In the genomic region with DNA sequence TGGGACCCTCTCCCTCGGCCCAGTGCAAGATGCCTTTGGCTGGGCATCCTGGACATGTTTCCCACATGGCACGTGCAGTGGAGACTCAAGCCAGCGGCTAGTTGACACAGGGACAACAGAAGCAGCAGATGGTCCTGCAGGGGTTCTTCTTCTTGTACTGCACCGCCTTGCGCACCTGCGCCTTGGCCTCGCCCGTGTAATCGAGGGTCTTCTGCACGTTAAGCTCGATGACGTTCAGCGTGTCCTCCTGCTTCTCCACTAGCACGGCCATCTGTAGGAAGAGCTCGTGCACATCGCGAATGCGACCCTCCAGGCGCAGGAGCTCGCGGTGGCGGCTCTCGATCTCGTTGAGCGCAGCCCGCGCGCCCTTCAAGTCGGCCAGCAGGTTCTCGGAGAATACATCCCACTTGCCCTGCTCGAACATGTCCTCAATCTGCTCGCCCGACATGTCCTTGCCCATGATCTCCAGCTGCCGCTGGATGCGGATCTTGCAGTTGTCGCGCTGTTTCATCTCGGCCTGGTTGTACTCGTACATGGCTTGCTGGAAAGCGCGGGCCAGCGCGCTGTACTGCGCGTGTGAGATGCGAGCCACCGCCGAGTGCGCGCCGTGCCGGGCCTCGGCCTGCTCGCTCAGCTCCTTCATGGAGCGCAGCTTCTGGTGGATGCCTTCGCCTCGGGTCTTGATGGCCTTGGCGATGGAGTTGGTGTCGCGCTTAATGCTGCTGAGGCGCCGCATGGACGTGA, we compare ENCODE assay signal across 8 mouse cellular contexts. TPM values are rescaled to one million over a fixed set of nuclear protein-coding genes. Genes with fewer than 3 reads are reported as not detected.
DNase-seq lines count a peak whose midpoint lies in the region; ATAC-seq and TF ChIP-seq lines count a peak whose summit lies in the region.

No protein-coding gene starts in this region.

- no peak for TF ChIP-seq CTCF in intestine, postnatal 0 days (IDR thresholded peaks at IDR 0.05; ENCODE audit: low read depth)

- peak; percentile 96 for ATAC-seq in forebrain, embryonic 15.5 days (replicated peaks)
- ATAC-seq in intestine, postnatal 0 days: peak; percentile 36; the same call in 1 of the 2 replicates
- ATAC-seq in liver, embryonic 11.5 days (replicated peaks; ENCODE audit: low FRiP score): 0 out of 2 replicates have a peak, but pooled peaks have one; percentile 56

- no peak overlapping the region for H3K27ac ChIP-seq in forebrain, embryonic 15.5 days (replicated peaks)
- no peak overlapping the region for H3K27ac ChIP-seq in intestine, postnatal 0 days (ENCODE audit: low read depth, low read length)
- no peak overlapping the region for H3K27ac ChIP-seq in liver, embryonic 11.5 days (ENCODE audit: low read depth, low read length)

- H3K9me3 ChIP-seq in forebrain, embryonic 15.5 days: no peaks in the 10 kb centered on the region
- H3K9me3 ChIP-seq in intestine, postnatal 0 days (ENCODE audit: control insufficient read depth): no peaks in the 10 kb centered on the region
- H3K9me3 ChIP-seq in liver, embryonic 11.5 days (ENCODE audit: control insufficient read depth, low read length): no peaks in the 10 kb centered on the region

- H3K4me1 ChIP-seq in forebrain, embryonic 15.5 days: peaks cover 3% of the 10 kb centered on the region; the same call in 1 of the 2 replicates
- H3K4me1 ChIP-seq in intestine, postnatal 0 days (replicated peaks; ENCODE audit: control insufficient read depth, insufficient read depth, low read length): peaks cover 4% of the 10 kb centered on the region; the same call in 1 of the 2 replicates
- no peaks in the 10 kb centered on the region for H3K4me1 ChIP-seq in liver, embryonic 11.5 days (replicated peaks; ENCODE audit: control insufficient read depth, insufficient read depth, low read length)

- peak overlapping the region; percentile 58 for H3K4me2 ChIP-seq in forebrain, embryonic 15.5 days (replicated peaks)
- peak overlapping the region; percentile 64 for H3K4me2 ChIP-seq in intestine, postnatal 0 days (replicated peaks; ENCODE audit: low read depth)
- peak overlapping the region; percentile 56 for H3K4me2 ChIP-seq in liver, embryonic 11.5 days

- 8% methylated on average over 63 of the region's 63 CpGs for WGBS in forebrain, embryonic 15.5 days
- 14% methylated on average over 63 of the region's 63 CpGs for WGBS in intestine, postnatal 0 days
- WGBS in liver, embryonic 11.5 days: 13% methylated on average over 63 of the region's 63 CpGs

- H3K27me3 ChIP-seq in forebrain, embryonic 15.5 days: peaks cover 8% of the 10 kb centered on the region
- peaks cover 14% of the 10 kb centered on the region for H3K27me3 ChIP-seq in intestine, postnatal 0 days (replicated peaks; ENCODE audit: control insufficient read depth, insufficient read depth, low read length)
- peaks cover 24% of the 10 kb centered on the region for H3K27me3 ChIP-seq in liver, embryonic 11.5 days (replicated peaks; ENCODE audit: control insufficient read depth, insufficient read depth, low read length)

- DNase-seq in gastrocnemius, postnatal 10 days: peak; percentile 16
- DNase-seq in gastrocnemius, postnatal 4 days (ENCODE audit: low spot score in 2 of 2): no peak
- peak; percentile 77 for DNase-seq in ZHBTc4 (ENCODE audit: low read depth, low spot score)
- DNase-seq in liver, embryonic 11.5 days (ENCODE audit: low spot score): peak; percentile 58
- DNase-seq in retina, postnatal 1 day: peak; percentile 74
- no peak for DNase-seq in spleen, postnatal 36 days (ENCODE audit: low spot score in 2 of 2)

- peak overlapping the region; percentile 49 for H3K9ac ChIP-seq in forebrain, embryonic 15.5 days (replicated peaks)
- peak overlapping the region; percentile 22; the same call in 1 of the 2 replicates for H3K9ac ChIP-seq in intestine, postnatal 0 days (ENCODE audit: low read depth, low read length)
- H3K9ac ChIP-seq in liver, embryonic 11.5 days (ENCODE audit: low read depth, low read length): no peak overlapping the region

- no peaks in the 10 kb centered on the region for H3K36me3 ChIP-seq in forebrain, embryonic 15.5 days
- no peaks in the 10 kb centered on the region for H3K36me3 ChIP-seq in intestine, postnatal 0 days (ENCODE audit: control insufficient read depth, insufficient read depth)
- H3K36me3 ChIP-seq in liver, embryonic 11.5 days (ENCODE audit: control insufficient read depth, insufficient read depth, low read length): no peaks in the 10 kb centered on the region

- peak overlapping the region; percentile 49 for H3K4me3 ChIP-seq in forebrain, embryonic 15.5 days
- peak overlapping the region; percentile 38 for H3K4me3 ChIP-seq in intestine, postnatal 0 days (ENCODE audit: low read depth, low read length)
- peak overlapping the region; percentile 30 for H3K4me3 ChIP-seq in liver, embryonic 11.5 days (ENCODE audit: low read depth, low read length)

RNA-seq across cellular contexts. Expression of a gene that starts 22.9 kb away (rescaled TPM):
- total RNA-seq in gastrocnemius, postnatal 10 days (2021): under 1 TPM; 0.59 to 0.79 TPM
- total RNA-seq in gastrocnemius, postnatal 4 days (2021): 1 to 10 TPM; 1.7 to 3.8 TPM
- polyA plus RNA-seq in forebrain, embryonic 15.5 days (2015; fragmentation: Nextera tagmentation; extraction: Ambion mirVana): 0.69 and 0.91 TPM in 2 replicates
- polyA plus RNA-seq in intestine, postnatal 0 days (2015; fragmentation: Nextera tagmentation; extraction: Ambion mirVana): 0.67 and 1.0 TPM in 2 replicates
- 12.6 and 14.9 TPM in 2 replicates for polyA plus RNA-seq in liver, embryonic 11.5 days (2014; fragmentation: Nextera tagmentation; extraction: Ambion mirVana)

Comparison
In these comparisons a context has a peak if more than half of its experiments do, and no peak if none do; other contexts are left out.
1. DNase-seq: peak in gastrocnemius, postnatal 10 days (single experiment), ZHBTc4 (single experiment), liver, embryonic 11.5 days (single experiment) and retina, postnatal 1 day (single experiment); none in gastrocnemius, postnatal 4 days (0 of 2) and spleen, postnatal 36 days (0 of 2).
2. ATAC-seq: peak in every context shown above with its lines; median percentile 96 in forebrain, embryonic 15.5 days; 56 in liver, embryonic 11.5 days; 36 in intestine, postnatal 0 days.
3. Peak in every context shown above with its lines, with median percentiles within 50 percentile points of each other: H3K4me2 ChIP-seq and H3K4me3 ChIP-seq.